Mouse (Mus musculus) right cerebral cortex, postnatal 4 days (tissue): ENCODE measurements around the gene Ghdc.

ENCODE experiments used
- DNase-seq: peaks from one replicate; pipeline ENCODE4 v3.0.0-alpha.2; 2022

Gene Ghdc

GRCm38 (mm10) chr11:100741348-100741747 lies 29.4 kb downstream of the Ghdc start:
- DNase-seq = no peak

- DNase-seq = no peak
Measured at GRCm38 (mm10) chr11:100738749-100739148, 32.0 kb downstream of the Ghdc start.

- peak; percentile 96 for DNase-seq
Measured at GRCm38 (mm10) chr11:100738066-100738604, 32.6 kb downstream of the Ghdc start, which contains the start of gene Rab5c. Gene Rab5c, minus strand, starts transcription at chr11:100738215.

- DNase-seq = no peak
Measured at GRCm38 (mm10) chr11:100737105-100737733, 33.5 kb downstream of the Ghdc start.

GRCm38 (mm10) chr11:100736746-100737080 lies 34.0 kb downstream of the Ghdc start:
- DNase-seq = no peak

GRCm38 (mm10) chr11:100735954-100736745 lies 34.6 kb downstream of the Ghdc start:
- no peak for DNase-seq

- no peak for DNase-seq
Measured at GRCm38 (mm10) chr11:100735134-100735865, 35.5 kb downstream of the Ghdc start.

- DNase-seq = no peak
Measured at GRCm38 (mm10) chr11:100730477-100731205, 40.1 kb downstream of the Ghdc start.

GRCm38 (mm10) chr11:100729976-100730375 lies 40.8 kb downstream of the Ghdc start:
- DNase-seq = no peak

GRCm38 (mm10) chr11:100728601-100729000 lies 42.2 kb downstream of the Ghdc start:
- DNase-seq = no peak

- DNase-seq = no peak
Measured at GRCm38 (mm10) chr11:100727201-100727600, 43.6 kb downstream of the Ghdc start.

- no peak for DNase-seq
Measured at GRCm38 (mm10) chr11:100724919-100725512, 45.7 kb downstream of the Ghdc start.

GRCm38 (mm10) chr11:100722493-100723028 lies 48.2 kb downstream of the Ghdc start:
- DNase-seq = no peak

GRCm38 (mm10) chr11:100721776-100722492 lies 48.8 kb downstream of the Ghdc start:
- no peak for DNase-seq

- no peak for DNase-seq
Measured at GRCm38 (mm10) chr11:100721254-100721653, 49.5 kb downstream of the Ghdc start.

- no peak for DNase-seq
Measured at GRCm38 (mm10) chr11:100720345-100720744, 50.4 kb downstream of the Ghdc start.

- no peak for DNase-seq
Measured at GRCm38 (mm10) chr11:100719893-100720292, 50.9 kb downstream of the Ghdc start.

- no peak for DNase-seq
Measured at GRCm38 (mm10) chr11:100719312-100719711, 51.4 kb downstream of the Ghdc start.

- no peak for DNase-seq
Measured at GRCm38 (mm10) chr11:100718866-100719265, 51.9 kb downstream of the Ghdc start.

GRCm38 (mm10) chr11:100718462-100718861 lies 52.3 kb downstream of the Ghdc start:
- no peak for DNase-seq

- DNase-seq = no peak
Measured at GRCm38 (mm10) chr11:100716649-100717048, 54.1 kb downstream of the Ghdc start.
